Mouse (Mus musculus) mature B cell (primary cell): Measurements from ENCODE around the gene Mrs2.

Experiments used
- in situ Hi-C: fragments of 300-500 bp; cut with MboI; formaldehyde crosslinking; loops from 2 replicates; pipeline ENCODE4 v1.14.3; 2019

Mrs2 gene

GRCm38 (mm10) chr13:25019793-25020539 lies at the start of gene Mrs2:
Mrs2 (minus strand) TSS chr13:25020379.
- in situ Hi-C loops, result no loop called here

GRCm38 (mm10) chr13:25069765-25070164 lies 49.6 kb upstream of the Mrs2 start:
- in situ Hi-C loops, result no loop called here

- in situ Hi-C loops, result no loop called here
These were observed 47.0 kb upstream of the Mrs2 start for GRCm38 (mm10) chr13:25067183-25067582.

- in situ Hi-C loops, result no loop called here
These were observed 46.5 kb upstream of the Mrs2 start for GRCm38 (mm10) chr13:25066659-25067058.

GRCm38 (mm10) chr13:25055873-25056667 lies 35.9 kb upstream of the Mrs2 start, which contains the start of gene Dcdc2a:
Dcdc2a (plus strand) TSS chr13:25056004.
- in situ Hi-C loops, result no loop called here

GRCm38 (mm10) chr13:25055111-25055554 lies 35.0 kb upstream of the Mrs2 start:
- in situ Hi-C loops, result no loop called here

- in situ Hi-C loops, result no loop called here
These were observed 32.5 kb upstream of the Mrs2 start for GRCm38 (mm10) chr13:25052671-25053070.

- in situ Hi-C loops, result no loop called here
These were observed 19.3 kb upstream of the Mrs2 start for GRCm38 (mm10) chr13:25039488-25039887.

- in situ Hi-C loops, result no loop called here
These were observed 6.9 kb upstream of the Mrs2 start for GRCm38 (mm10) chr13:25027114-25027425.

GRCm38 (mm10) chr13:25026409-25027113 lies 6.4 kb upstream of the Mrs2 start:
- in situ Hi-C loops, result no loop called here

GRCm38 (mm10) chr13:25024655-25025054 lies 4.5 kb upstream of the Mrs2 start:
- in situ Hi-C loops, result no loop called here

GRCm38 (mm10) chr13:25023129-25023528 lies 3.0 kb upstream of the Mrs2 start:
- in situ Hi-C loops, result no loop called here

- in situ Hi-C loops, result no loop called here
These were observed 2.2 kb upstream of the Mrs2 start for GRCm38 (mm10) chr13:25022386-25022785.

- in situ Hi-C loops, result no loop called here
These were observed 337 bp upstream of the Mrs2 start for GRCm38 (mm10) chr13:25020540-25020892.

- in situ Hi-C loops, result no loop called here
These were observed 1.9 kb downstream of the Mrs2 start for GRCm38 (mm10) chr13:25018316-25018715.

- in situ Hi-C loops, result no loop called here
These were observed 13.1 kb downstream of the Mrs2 start for GRCm38 (mm10) chr13:25007115-25007514.

GRCm38 (mm10) chr13:25002965-25003364 lies 17.2 kb downstream of the Mrs2 start:
- in situ Hi-C loops, result no loop called here

- in situ Hi-C loops, result no loop called here
These were observed 20.6 kb downstream of the Mrs2 start for GRCm38 (mm10) chr13:24999538-24999937.

GRCm38 (mm10) chr13:24993160-24993559 lies 27.0 kb downstream of the Mrs2 start:
- in situ Hi-C loops, result no loop called here

- in situ Hi-C loops, result no loop called here
These were observed 31.2 kb downstream of the Mrs2 start for GRCm38 (mm10) chr13:24989006-24989405.

GRCm38 (mm10) chr13:24988391-24988790 lies 31.8 kb downstream of the Mrs2 start:
- in situ Hi-C loops, result no loop called here

- in situ Hi-C loops, result no loop called here
These were observed 34.7 kb downstream of the Mrs2 start for GRCm38 (mm10) chr13:24985435-24985834.

GRCm38 (mm10) chr13:24981031-24981430 lies 39.1 kb downstream of the Mrs2 start:
- in situ Hi-C loops, result no loop called here
